Mouse (Mus musculus) hindbrain, embryonic 12.5 days (tissue): Measurements from ENCODE around the gene Mon1b. TPM values are rescaled to one million over a fixed set of nuclear protein-coding genes. Genes with fewer than 3 reads are reported as not detected.

Source experiments
- ATAC-seq: fragments of 200-750 bp; cut with Nextera tagmentation; 2 replicates; pipeline ENCODE4 v1.8.0; 2017; ENCODE audit warnings: moderate TSS enrichment; ENCODE audit not compliant: low FRiP score
- H3K27ac ChIP-seq: fragments of 300-500 bp; sonication (generic); 2 replicates; pipeline ENCODE4 v1.5.1; 2016; ENCODE audit warnings: mild to moderate bottlenecking
- H3K27me3 ChIP-seq: fragments of 300-500 bp; sonication (generic); 2 replicates; pipeline ENCODE4 v1.6.1; 2016; ENCODE audit warnings: mild to moderate bottlenecking
- H3K36me3 ChIP-seq: fragments of 300-500 bp; sonication (generic); 2 replicates; pipeline ENCODE4 v1.6.1; 2016; ENCODE audit warnings: mild to moderate bottlenecking
- H3K4me1 ChIP-seq: fragments of 300-500 bp; sonication (generic); 2 replicates; pipeline ENCODE4 v1.6.1; 2016
- H3K4me2 ChIP-seq: fragments of 300-500 bp; sonication (generic); replicated peaks from 2 replicates; pipeline ENCODE4 v1.6.1; 2016; ENCODE audit warnings: mild to moderate bottlenecking
- H3K4me3 ChIP-seq: fragments of 300-500 bp; sonication (generic); 2 replicates; pipeline ENCODE4 v1.5.1; 2016; ENCODE audit warnings: mild to moderate bottlenecking
- H3K9ac ChIP-seq: fragments of 300-500 bp; sonication (generic); 2 replicates; pipeline ENCODE4 v1.6.1; 2016; ENCODE audit warnings: mild to moderate bottlenecking, moderate library complexity
- H3K9me3 ChIP-seq: fragments of 300-500 bp; sonication (generic); replicated peaks from 2 replicates; pipeline ENCODE4 v1.6.1; 2016; ENCODE audit warnings: mild to moderate bottlenecking
- WGBS: fragments of 180-500 bp; shearing (Covaris S2); methylation state at CpG from one replicate; pipeline ENCODE4 v1.1.7; 2016; 5-methylcytosine and 5-hydroxymethylcytosine counted together
- polyA plus RNA-seq: library from polyadenylated mRNA; unstranded; fragments of >200 nt; fragmentation: Nextera tagmentation; extraction: Ambion mirVana; gene quantifications from 2 replicates; pipeline ENCODE4 v1.2.1, GENCODE M21; 2016

Mon1b gene
- polyA plus RNA-seq, 1 experiment from 2014 or later = 11.0 TPM

- no peak overlapping the region for H3K4me3 ChIP-seq
- H3K9ac ChIP-seq = no peak overlapping the region
- no peaks in the 10 kb centered on the region for H3K9me3 ChIP-seq
- H3K36me3 ChIP-seq = no peaks in the 10 kb centered on the region
- H3K27me3 ChIP-seq = no peaks in the 10 kb centered on the region
- H3K4me2 ChIP-seq = no peak overlapping the region
- no peaks in the 10 kb centered on the region for H3K4me1 ChIP-seq
- no peak for ATAC-seq
- no peak overlapping the region for H3K27ac ChIP-seq
- WGBS = 92% methylated on average over 1 of the region's 1 CpGs
Measured at GRCm38 (mm10) chr8:113676811-113677210, 41.4 kb downstream of the Mon1b start.

GRCm38 (mm10) chr8:113679361-113679760 is 44.0 kb downstream of the Mon1b start:
- Histone ChIP-seq H3K4me2 (no peak overlapping the region), H3K4me3 (no peak overlapping the region), H3K36me3 (no peaks in the 10 kb centered on the region), H3K4me1 (no peaks in the 10 kb centered on the region), H3K9me3 (no peaks in the 10 kb centered on the region), H3K9ac (no peak overlapping the region), H3K27ac (no peak overlapping the region), H3K27me3 (no peaks in the 10 kb centered on the region)
- no peak for ATAC-seq
- 74% methylated on average over 3 of the region's 3 CpGs for WGBS

- no peak for ATAC-seq
- Histone ChIP-seq H3K4me1 (0 out of 2 replicates have a peak, but pooled peaks cover 2% of the 10 kb centered on the region), H3K36me3 (no peaks in the 10 kb centered on the region), H3K4me3 (no peak overlapping the region), H3K27ac (no peak overlapping the region), H3K4me2 (no peak overlapping the region), H3K9ac (no peak overlapping the region), H3K9me3 (no peaks in the 10 kb centered on the region), H3K27me3 (no peaks in the 10 kb centered on the region)
- WGBS = 85% methylated on average over 17 of the region's 17 CpGs
Measured at GRCm38 (mm10) chr8:113687889-113688542, 52.6 kb downstream of the Mon1b start.

GRCm38 (mm10) chr8:113688543-113688915 is 53.1 kb downstream of the Mon1b start:
- Histone ChIP-seq H3K4me2 (no peak overlapping the region), H3K9ac (no peak overlapping the region), H3K9me3 (no peaks in the 10 kb centered on the region), H3K36me3 (no peaks in the 10 kb centered on the region), H3K4me1 (0 out of 2 replicates have a peak, but pooled peaks cover 2% of the 10 kb centered on the region), H3K27me3 (no peaks in the 10 kb centered on the region), H3K27ac (no peak overlapping the region), H3K4me3 (no peak overlapping the region)
- no peak for ATAC-seq
- WGBS = 92% methylated on average over 8 of the region's 8 CpGs

GRCm38 (mm10) chr8:113691622-113692343 is 56.4 kb downstream of the Mon1b start:
- Histone ChIP-seq H3K4me3 (no peak overlapping the region), H3K36me3 (no peaks in the 10 kb centered on the region), H3K9ac (no peak overlapping the region), H3K27ac (no peak overlapping the region), H3K4me1 (0 out of 2 replicates have a peak, but pooled peaks cover 2% of the 10 kb centered on the region), H3K4me2 (no peak overlapping the region), H3K27me3 (no peaks in the 10 kb centered on the region), H3K9me3 (no peaks in the 10 kb centered on the region)
- WGBS = 78% methylated on average over 14 of the region's 14 CpGs
- ATAC-seq = no peak

Other genes with a start within 250 kb of the Mon1b start
- gene Syce1l, start 7.6 kb downstream of the Mon1b start, polyA plus RNA-seq = 0.30 TPM in 1 of 2 replicates, not detected in the other
- 2.1 and 2.8 TPM in 2 replicates for gene Adamts18, start 213.2 kb downstream of the Mon1b start, polyA plus RNA-seq